Mouse (Mus musculus) kidney, adult 8-10 months (tissue): ENCODE measurements around the gene Tomm20.
"Not testable (repeated sequence)": the region's sequence is repeated elsewhere in the genome, so short reads cannot be mapped to it uniquely, and the experiment has no call there.

Source experiments
- DNase-seq, 2 experiments: peaks; one replicate each; pipeline ENCODE4 v3.0.0; 2022

Tomm20 gene

DNA sequence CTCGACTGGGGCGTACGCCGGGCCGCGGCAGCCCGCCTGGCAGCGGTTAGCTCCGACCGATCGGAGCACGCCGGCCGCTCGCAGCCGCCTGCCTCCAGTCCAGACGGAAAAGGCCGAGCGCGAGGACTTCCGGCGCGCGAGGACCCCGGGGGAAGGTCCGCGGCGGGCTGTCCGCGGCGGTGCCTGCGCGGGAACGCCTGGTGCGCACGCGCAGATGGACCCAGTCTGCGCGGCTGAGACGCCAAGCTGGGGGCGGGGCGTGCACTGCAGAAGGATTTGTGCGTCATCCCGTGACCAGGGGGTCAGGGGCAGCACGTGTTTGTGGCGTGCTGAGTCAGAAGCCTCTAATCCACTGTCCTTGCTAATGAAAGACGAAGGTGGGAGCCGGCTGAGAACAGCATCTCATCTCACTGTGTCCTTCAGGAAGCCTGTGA, at the start of gene Tomm20:
Gene Tomm20, minus strand, starts transcription at position 115 of the 434 bp plus-strand sequence.
- DNase-seq = peak; percentile 96 to 97

DNA sequence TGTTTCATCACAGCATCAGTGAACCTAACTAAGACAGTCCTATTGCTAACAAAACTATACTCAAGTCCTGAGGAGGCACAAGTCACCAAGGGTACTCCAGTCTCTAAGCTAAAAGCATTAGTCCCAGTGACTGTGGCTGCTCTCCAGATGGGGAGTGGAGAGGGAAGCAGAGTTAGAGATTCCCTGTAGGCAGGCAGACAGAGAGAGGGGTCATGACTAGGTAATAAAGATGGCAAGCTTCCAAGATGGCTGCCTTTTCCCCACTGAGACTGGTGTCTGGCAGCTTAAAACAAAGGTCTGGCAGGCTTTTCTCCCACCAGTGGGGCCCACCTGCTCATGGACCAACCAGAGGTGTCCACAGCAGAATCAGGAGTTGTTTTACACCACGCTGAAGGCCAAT, 48.9 kb upstream of the Tomm20 start:
- no peak for DNase-seq

DNA sequence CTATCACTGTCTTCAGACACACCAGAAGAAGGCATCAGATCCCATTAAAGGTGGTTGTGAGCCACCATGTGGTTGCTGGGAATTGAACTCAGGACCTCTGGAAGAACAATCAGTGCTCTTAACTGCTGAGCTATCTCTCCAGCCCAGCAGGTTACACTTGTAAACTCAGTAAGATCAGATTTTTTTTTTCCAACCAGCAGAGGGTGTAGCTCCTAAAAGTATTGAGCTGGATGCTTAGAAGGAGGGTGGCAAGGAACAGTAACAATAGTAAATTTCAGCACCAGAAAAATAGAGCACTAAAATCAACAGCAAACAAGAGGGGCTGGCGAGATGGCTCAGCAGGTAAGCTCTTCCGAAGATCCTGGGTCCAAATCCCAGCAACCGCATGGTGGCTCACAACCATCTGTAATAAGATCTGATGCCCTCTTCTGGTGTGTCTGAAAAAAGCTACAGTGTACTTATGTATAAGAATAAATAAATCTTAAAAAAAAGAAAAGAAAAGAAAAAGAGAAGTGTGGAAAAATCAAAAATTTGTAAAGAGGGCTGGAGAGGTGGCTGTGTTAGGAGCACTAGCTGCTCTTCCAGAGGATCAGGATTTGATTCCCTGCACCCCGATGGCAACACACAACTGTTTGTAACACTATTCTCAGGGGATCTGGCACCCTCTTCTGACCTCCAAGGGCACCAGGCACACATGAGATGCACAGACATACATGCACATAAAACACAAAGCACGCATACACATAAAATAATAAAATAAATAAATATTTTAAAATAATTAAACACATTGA, 43.9 kb upstream of the Tomm20 start:
- no peak for DNase-seq

DNA sequence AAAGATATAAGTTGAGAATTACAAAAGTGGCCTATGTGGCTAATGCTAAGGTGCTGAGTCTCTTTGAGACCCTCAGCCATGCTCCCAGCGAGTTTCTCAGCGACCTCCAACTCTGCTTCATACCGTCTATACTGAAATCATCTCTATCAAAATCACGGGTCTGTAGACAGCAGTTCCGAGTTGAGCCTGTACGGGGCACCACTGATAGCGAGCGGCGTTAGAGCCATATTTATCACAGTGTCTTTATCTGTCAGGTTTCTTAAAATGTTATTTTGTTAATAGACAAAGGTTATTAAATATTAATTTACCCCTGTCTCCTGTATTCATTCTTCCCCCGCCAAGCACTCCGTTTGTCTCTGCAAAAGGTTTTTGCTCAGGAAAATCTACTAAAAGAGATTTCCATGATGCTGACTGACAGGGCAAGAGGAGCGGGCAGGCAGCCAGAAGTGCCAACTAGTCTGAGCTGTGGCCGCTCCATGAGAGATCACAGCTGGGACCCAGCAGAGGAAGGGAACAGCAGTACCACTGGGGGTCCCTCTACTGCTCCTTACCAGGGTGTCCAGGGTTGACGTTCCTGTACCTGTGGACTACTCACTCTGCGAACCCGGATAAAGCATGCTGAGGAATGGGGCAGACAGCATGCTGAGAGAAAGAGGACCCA, 42.8 kb upstream of the Tomm20 start:
- no peak for DNase-seq

DNA sequence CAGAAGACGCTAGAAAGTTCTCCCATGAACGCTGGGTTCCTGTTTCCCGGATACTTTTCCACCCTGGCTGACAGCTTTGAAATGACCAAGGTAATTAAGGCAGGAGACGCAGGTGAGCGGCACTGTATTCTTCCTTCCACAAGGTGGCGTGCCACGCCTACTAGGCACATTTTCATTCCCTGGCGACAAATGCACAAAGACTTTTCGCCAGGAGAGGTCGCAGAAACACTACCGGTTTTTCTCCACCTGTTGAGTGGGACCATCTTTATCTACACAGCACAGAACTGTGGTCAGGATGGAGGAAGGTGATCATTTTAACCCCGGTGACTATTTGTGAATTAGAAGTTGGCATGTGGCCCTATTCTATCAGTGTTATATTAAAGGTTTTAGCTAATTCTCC, 40.9 kb upstream of the Tomm20 start:
- peak; percentile 84 to 92 for DNase-seq

DNA sequence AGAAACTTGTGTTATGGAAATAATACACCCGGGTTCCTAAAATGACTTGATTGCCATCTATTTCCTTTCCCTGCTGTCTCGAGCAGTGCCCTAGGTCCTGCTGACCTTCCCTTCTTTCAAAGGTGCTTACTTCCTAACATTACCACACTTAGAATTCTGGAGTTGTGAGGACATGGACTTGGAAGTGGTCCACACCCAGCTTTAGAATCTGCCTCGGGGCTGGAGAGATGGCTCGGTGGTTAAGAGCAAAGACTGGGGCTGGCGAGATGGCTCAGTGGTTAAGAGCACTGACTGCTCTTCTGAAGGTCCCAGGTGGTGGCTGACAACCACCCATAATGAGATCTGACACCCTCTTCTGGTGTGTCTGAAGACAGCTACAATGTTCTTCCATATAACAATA, 34.4 kb upstream of the Tomm20 start:
- no peak for DNase-seq

DNA sequence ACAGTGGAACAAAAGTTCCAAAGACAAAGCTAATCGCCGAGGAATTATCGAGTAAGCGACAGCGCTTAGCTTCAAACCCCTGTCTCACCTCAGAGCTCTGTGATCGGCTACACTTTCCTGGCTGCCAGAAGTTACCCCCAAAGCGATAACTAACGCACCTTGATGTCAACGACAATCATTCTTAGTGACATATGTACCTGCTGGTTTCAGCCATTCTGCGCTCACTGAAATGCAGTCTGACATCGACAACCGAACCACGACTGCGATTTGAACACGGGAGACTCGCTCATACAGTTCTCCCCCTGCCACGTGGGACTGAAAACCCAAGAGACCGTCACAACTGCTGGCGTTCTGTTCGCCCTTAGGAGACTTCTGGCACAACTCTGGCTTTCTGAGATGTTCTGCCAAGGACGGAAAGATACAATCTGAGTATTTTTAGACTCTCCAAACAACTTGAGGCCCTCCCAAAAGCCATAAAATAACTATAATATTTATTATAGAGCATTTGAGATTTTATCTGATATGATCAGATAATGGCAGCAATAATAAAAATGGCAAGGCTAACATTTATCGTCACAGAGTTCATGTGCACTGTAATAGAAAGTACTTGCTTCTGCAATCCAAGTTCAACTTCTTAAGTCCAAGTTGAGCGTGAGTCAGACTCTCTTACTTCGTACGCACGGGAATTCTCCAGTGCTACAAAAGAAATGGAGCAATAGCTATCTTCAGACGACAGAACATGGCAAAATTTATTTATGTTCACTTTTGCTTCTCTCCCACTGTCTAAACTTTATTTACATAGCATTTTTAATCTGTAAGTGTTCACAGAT, 33.7 kb upstream of the Tomm20 start:
- DNase-seq = no peak

DNA sequence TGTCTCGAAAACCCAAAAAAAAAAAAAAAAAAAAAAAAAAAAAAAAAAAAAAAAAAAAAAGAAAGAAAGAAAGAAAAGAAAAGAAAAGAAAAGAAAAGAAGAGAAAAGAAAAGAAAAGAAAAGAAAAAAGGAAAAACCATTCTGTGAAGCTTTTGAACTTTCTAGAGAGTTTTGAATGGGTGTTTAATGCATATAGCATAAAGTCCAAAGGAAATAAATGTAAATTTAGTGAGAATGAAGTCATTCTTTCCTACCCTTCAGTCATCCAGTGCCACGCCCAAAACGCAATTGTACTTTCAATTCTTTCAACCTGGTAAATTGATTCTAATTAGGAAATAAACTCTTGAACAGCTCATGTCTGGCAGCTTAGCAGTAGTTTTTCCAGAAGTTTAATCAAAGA, 32.9 kb upstream of the Tomm20 start:
- not testable (repeated sequence) for DNase-seq

DNA sequence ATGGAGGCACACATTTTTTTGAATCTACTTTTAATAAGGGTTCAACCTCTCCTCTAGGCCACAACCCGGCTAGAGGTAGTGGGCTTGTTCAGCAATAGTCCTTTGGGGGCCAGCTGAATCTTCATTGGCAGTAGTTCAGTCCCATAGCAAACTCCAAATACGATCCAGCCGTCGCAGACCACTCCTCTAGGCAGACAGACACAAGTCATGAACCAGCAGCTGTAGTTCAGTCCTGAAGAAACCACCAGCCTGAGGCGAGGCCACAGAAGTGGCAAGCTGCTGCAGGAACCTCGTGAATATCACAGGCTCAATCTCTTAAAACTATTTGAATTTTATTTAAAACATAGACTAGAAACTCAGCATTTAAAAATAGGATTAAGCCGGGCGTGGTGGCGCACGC, 32.4 kb upstream of the Tomm20 start:
- DNase-seq = no peak

DNA sequence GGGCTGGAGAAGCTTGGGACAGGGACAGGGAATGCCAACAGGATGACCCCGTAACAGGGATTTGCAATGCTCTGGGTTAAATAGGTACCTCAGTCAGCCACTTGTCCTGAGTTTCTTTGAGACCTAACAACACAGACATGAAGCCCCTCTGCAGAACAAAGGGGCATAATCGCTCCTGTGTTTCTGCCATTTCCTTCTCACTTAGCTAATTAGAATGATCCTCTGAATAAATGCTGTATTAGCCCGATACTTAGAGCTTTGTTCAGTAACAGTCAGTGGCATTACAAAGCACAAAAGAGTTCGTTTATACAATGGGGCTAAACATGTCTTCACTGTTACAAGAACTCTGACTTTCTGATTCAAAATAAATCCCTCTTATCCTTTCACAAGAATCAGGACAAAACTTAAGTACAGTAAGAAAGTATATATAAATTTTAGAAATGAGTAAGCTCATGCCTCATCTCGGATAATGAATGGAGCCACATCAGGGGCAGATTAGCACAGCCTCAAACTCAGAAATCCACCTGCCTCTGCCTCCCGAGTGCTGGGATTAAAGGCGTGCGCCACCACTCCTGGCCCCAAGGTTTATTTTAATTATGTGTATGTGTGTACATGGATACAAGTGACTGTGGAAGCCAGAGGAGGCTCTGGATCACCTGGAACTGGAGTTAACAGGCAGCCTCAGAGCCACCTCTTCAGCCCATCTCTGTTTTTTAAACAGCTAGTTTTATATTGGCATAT, 31.1 kb upstream of the Tomm20 start:
- DNase-seq = no peak

DNA sequence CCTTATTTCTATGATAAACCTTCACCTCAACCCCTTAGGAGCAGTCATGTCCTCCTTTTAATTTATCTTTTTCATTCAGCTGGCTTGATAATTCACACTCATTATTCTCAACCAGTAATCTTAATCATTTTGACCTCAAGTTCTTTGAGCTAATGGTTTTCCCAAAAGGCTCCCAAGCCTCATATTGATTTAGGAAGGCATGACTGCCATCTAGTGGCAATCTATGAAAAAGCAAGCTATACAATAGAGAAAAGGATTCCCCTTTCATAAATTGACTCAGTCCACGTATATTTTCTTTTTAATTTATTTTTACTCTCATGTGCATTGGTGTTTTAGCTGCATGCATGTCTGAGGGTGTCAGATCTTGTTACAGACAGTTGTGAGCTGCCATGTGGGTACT, 30.1 kb upstream of the Tomm20 start:
- DNase-seq = no peak

DNA sequence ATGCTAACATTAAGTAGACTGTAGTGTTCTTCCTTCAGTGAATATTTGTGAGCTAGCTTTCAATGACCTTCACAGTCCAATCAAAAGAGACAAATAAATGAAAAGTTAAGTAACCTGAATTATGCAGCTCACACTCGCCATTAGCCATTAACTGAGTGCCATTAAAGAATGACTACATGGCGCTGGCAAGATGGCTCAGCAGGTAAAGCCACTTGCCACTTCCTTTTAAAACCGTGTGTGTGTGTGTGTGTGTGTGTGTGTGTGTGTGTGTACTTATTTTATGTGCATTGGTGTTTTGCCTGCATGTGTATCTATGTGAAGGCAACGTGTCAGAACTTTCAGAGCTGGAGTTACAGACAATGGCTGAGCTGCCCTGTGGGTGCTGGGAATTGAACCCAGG, 28.9 kb upstream of the Tomm20 start:
- DNase-seq = peak; percentile 37 to 74

DNA sequence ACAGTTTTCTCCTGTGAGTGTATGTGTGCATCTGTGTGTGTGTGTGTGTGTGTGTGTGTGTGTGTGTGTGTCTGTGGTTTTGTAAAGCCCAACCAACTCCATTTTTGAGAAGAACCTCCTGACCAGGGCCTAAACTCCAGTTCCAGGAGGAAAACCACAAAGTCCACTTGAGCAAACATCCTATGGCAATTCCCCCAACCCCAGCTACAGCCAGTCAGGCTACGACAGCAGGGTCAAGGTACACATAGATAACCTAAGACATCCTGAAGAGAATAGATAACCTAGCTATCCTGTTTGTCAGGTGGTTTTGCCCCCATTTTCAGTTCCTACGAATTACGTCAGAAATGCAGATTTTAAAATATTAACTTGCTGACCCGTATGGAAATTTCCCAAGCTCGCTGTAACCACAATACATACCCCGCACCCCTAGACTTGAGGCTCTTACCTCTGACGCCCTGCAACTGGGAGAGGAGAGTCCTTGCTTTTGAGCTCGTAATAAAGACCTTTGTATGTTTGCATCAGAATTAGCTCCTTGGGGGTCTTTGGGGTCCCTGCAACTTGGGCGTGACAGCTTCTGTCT, 28.1 kb upstream of the Tomm20 start:
- no peak for DNase-seq

DNA sequence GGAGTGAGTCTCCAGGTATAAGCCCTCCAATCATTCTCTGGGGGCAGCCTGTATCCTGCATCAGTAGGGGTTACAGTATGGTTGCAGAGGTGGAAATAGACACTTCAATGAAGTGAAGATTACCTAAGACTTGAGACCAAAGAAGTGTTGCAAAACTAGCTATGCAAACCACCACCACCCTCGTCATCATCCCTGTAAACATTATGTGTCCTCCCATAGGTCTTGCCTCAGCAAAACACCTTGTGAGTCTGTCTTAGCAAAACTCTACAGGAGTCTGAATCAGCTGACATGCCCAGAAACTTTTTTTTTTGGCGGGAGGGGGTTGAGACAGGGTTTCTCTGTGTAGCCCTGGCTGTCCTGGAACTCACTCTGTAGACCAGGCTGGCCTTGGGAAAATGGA, 27.0 kb upstream of the Tomm20 start:
- no peak for DNase-seq

DNA sequence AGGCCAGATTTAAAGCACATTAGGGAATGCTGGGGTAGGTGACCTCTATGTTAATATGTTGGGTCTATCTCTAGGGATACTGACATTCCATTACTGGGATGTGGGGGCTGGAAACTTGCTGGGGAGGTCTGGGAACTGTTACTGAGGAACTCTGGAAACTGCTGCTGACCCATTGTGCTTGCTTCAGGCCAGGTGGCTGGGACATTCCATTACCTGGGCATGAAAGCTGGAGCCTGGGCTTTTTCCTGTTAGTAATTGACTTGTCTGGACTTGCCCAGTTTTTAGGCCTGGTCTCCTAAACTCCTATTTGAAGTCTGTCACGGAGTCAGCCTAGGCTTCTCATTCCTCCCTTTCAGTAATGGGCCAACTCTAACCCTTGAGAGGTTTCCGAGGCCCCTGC, 26.5 kb upstream of the Tomm20 start:
- no peak for DNase-seq

DNA sequence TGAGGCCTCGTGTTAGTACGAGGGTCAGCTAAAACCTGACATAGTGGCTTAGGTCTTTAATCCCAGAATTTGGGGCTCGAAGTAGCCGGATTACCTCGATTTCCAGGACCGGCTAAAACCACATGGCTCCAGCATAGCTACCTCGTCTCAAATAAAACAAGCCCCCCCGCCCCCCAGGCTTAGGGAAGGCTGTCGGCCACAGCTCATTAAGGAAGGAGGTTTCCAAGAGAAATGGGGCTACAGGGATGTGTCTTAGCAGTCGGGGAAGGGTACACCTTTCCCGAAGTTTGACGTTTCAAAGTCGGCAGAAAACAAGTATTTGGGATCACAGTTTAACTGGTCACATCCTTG, 25.6 kb upstream of the Tomm20 start:
- DNase-seq = no peak

DNA sequence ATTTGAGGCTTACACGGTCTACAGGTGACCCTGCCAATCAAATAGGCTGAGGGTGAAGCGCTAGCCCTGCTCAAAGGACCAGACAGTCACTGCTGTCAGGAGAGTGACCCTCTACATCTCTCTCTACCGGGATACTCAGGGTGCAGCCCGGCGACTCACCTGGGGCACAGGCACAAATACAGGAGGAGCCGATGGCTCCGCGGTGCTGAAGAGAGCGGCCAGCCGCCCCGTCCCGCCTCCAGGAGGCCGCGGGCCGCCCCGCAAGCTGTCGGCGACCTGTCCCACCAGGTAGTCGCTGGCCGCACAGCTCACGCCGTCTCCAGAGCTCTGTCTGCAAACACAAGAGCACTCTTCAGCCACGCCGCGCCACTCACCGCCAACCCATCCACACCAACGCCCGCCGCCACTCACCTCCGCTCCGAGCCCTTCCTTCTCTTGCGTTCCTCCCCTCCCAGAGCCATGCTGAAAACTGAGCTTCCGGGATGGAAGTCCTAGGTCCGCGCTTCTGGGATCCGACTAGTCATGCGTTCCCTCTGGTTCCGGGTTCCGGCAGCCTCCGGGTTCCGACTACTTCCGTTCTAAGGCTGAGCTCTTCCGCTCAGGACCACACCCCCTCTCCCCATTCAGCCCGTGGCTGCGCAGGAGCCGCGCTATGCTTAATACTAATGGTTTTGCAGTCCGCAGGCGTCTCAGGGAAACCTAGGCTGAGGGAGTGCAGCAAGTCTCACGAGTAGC, 25.1 kb upstream of the Tomm20 start, which contains the start of gene Rbm34:
Gene Rbm34, minus strand, starts transcription at position 493 of the 735 bp plus-strand sequence.
- peak; percentile 93 to 95 for DNase-seq

DNA sequence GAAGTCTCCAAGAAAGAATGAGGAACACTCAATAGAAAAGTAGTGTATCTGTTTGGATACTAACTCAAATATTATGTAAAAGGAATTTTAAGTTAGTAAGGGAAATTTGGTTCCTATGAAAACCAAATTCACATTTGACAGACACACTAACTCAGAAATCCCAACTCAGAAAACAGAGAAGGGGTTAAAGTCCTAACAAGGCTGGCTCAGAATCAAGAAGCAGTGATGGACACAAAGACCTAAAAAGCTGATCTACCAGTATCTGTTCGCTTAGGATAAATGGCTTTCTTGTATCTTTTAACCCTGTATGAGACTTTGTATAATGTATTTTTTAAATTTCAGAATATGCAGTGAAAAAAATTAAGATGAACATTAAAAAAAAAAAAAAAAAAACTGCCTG, 23.9 kb upstream of the Tomm20 start:
- DNase-seq = no peak

DNA sequence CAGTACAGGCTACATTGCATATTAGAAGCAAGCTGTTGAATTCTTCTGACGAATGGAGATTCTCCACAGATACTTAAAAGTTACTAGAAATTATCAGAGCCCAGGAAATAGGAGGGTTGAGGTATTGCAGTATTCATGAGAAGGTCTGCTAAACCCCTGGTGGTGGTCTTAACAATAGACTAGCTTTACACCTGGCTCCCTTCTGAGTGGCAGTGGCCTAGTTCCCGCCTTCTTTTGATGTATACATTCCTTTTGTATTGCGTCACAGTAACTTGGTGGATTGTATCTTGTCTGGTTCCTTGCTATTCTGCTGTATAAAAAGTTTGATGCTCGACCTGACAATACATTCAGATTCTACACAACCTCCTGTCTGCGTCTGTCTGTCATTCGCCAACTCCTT, 22.5 kb upstream of the Tomm20 start:
- DNase-seq = no peak

DNA sequence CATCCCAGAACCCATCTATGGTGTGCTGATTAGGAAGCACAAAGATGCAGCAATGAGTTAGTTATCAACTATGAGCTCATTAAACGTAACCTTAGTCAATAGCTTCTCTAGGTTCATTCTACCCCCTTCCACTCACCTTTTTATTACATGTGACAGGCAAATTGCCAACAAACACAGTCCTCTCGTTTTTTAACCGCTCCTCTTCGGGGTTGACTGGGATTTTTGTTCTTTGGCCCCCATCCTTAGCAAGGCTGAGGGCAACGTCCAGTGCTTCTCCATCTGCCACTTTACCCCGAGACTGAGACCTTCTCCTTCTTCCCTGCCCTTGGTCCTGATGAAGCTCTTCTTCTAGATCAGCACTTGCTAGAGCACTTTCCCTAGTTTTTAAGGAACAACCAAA, 19.6 kb upstream of the Tomm20 start:
- DNase-seq = peak; percentile 56 to 68

DNA sequence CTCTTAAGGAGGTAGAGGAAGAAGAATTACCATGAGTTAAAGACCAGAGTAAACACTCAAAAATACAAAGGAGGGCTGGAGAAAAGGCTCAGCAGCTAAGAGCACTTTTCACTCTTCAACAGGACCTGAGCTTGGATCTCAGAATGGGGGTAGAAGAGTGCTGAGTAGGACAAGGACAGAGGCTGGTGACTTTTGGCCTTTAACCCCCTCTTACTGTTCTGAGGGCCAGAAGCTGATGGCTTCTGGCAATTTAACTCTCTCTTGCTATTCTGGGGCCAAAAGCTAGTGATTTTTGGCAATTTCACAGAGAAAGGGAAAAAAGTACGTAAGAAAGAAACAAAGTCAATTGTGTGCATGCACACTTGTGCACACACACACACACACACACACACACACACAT, 17.2 kb upstream of the Tomm20 start:
- DNase-seq = no peak

DNA sequence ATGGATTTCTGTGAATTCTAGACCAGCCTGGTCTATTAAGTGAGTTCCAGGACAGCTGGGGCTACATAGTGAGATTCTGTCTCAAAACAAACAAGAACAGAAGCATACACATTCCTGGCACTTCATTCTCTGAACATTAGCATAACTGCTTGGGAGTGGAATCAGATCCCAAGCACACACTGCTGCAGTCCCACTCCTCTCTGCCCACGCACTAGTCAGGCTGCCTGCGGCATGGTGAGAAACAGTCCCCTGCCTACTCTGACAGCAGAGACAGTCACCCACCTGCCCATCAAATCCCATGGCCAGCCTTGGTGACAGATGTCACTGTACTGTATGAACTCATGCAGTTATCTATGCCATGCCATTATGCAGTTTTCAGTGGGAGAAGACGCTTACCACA, 15.9 kb upstream of the Tomm20 start:
- DNase-seq = no peak
